Mouse (Mus musculus): ENCODE data around the gene Spata45.
"Not testable (repeated sequence)": the region's sequence is repeated elsewhere in the genome, so short reads cannot be mapped to it uniquely, and the experiment has no call there.

The Spata45 gene

GRCm38 (mm10) chr1:191036554-191037334 lies at the start of gene Spata45:
TSS of gene Spata45 (plus strand) at chr1:191036639.
- no peak for DNase-seq (ENCODE audit: low spot score in 2 of 2)

GRCm38 (mm10) chr1:190989437-190990082 lies 46.9 kb upstream of the Spata45 start:
- no peak for DNase-seq (ENCODE audit: low spot score in 2 of 2)

DNA sequence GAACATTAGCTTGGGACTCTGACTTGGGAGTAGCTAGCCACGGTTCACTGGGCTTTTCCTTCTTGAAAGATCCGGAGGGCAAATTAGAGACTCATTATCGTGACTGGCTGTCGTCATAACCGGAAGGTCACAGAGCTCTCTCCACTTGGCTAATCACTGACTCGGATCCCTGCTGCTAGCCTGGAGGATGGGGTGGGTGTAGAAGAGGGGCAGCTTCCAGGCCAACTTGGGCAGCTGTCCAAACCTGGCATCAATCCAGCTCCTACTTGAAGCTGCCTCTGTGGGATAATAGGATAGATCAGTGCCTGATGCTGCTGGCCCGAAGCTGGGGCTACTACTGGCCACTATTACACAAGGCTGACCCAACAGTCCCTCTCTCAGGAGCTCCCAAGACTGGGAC lies 40.9 kb upstream of the Spata45 start:
- peak in 1 of 2 experiments; percentile 29 for DNase-seq (ENCODE audit: low spot score in 2 of 2)

GRCm38 (mm10) chr1:190996346-190996877 lies 40.0 kb upstream of the Spata45 start:
- DNase-seq (ENCODE audit: low spot score in 2 of 2): no peak

DNA sequence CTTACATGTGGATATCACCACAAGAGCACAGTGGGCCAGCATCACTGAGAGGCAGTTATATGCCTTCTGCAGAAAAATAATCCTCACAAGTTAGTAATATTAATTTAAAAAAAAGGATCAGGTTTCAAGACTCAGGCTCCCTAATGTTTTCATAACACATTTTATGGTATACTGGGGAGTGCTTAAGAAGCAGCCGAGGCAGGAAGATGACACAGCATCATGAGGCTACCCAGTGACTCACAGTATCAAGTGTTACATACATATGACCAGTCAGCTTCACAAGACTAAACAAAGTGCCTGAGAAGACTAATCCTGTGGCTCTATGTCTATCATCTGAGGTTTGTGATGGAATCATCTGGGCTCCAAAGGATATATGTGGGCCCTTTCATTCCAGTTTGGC lies 38.4 kb upstream of the Spata45 start:
- DNase-seq (ENCODE audit: low spot score in 2 of 2): no peak

DNA sequence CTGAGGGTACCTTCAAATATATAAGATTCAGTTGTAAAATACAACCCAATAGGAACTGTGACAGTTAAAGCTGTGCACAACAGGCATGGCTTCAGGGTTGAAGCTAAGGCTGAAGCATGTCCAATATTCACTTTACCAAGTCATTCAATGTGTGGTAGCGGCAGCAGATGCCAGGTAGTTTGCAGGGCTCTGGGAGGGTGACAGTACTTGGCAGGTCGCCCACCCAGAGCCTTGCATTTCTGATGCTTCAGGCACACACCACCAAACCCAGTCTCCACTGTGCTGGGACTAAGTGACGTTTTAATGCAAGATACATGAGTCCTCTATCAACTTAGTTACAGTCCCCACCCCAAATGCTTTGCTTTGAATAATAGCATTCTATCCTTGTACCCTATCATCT lies 35.8 kb upstream of the Spata45 start:
- DNase-seq (ENCODE audit: low spot score in 2 of 2): no peak

DNA sequence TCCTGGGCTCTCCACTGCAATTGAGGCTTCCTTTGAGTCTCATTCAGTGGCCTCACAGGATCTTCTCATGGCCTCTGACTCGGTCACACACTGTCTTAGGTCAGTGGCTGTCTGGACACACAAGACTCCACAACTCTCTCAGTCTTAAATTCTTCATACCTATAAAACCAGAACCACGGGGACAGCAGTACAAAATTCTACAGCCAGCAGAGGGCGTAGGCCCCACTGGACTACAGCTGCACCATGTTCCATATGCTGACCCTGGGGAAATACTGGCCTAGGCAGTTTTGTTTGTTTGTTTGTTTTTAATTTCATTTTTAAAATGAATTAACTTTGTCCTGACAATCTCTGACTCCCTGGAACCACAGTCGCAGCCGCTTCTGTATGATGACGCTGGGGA lies 34.2 kb upstream of the Spata45 start:
- no peak for DNase-seq (ENCODE audit: low spot score in 2 of 2)

DNA sequence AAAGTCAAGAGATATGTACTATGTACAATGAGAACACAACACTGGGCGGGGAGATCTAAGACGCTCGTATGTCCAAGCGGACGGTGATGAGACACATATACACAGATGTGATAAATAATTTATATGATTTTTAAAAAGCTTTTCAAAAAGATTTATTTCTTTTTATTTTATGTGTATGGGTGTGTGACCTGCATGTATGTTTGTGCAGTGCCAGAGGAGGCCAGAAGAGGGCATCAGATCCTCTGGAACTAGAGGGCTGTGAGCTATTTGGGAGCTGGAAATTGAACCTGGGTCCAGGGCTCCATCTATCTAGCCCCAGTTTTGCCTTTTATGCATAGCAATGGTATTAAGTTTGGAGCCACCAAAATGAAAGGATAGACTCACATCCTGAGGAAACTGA lies 27.7 kb upstream of the Spata45 start:
- DNase-seq (ENCODE audit: low spot score in 2 of 2): no peak

DNA sequence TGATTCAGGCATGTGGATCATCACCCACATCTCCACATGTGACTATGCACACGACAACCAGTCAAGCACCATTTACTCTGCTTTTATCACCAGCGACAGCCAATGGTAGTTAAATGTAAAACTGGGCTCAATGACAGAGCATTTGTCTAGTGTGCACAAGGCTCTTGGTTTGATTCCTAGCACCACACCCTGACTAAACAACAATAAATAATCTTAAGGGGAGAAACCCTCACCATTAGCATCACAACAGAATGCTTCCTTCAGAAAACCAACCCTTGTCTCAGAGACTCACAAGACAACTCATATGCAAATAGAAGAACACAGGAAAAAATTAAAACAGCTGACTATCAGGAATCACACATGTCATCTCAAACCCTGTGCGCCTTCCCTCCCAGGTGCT lies 22.2 kb upstream of the Spata45 start:
- DNase-seq (ENCODE audit: low spot score in 2 of 2): no peak

GRCm38 (mm10) chr1:191019803-191020202 lies 16.6 kb upstream of the Spata45 start:
- DNase-seq (ENCODE audit: low spot score in 2 of 2): no peak

DNA sequence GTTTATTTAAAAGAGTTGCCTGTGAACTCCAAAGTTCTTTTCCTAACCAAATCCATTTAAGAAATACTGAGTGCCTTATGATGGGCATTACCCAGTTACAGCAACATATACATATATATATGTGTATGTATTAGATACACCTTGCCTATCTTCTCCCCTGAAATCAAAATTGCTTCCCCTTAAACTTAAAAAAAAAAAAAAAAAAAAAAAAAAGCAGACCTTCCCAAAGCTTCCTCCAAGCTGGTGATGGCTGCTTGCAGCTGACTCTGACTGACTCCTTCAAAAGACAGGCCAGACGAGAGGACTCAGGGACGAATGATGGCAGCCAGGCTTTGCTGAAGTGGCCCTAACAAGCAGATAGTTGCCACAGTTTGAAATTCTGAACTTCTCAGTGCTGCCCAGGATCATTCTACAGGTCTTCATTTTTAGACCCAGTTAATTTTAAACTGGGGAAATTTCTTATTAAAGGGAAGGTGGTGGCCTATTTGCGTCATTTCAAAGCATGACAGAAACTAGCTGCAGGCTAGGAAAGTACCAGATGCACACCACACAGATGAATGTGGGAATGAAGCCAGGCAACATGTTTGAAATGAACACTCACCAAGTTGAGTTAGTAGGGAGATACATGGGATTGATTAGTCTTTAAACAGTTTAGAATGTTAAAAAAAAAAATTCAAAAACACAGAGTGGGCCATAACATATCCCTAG lies 16.1 kb upstream of the Spata45 start:
- DNase-seq (ENCODE audit: low spot score in 2 of 2): no peak

DNA sequence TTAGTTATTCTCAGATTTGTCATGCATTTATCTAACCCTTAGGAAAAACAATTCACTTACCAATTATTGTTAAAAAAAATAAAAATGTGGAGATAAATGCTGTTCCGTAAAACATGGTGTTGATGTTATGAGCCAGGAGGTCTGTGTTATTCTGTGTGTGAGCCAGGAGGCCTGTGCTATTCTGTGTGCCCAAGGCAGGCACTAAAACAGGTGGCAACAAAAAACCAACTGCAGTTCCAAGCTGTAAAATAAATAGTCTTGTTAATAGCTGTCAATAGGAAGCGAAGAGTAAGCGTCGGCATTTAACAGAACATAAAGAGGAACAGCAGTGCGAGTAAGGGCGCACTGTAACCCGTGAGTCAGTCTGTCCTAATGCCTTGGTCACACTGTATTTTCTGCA lies 15.4 kb upstream of the Spata45 start:
- DNase-seq (ENCODE audit: low spot score in 2 of 2): no peak

GRCm38 (mm10) chr1:191023140-191023539 lies 13.3 kb upstream of the Spata45 start:
- no peak for DNase-seq (ENCODE audit: low spot score in 2 of 2)

DNA sequence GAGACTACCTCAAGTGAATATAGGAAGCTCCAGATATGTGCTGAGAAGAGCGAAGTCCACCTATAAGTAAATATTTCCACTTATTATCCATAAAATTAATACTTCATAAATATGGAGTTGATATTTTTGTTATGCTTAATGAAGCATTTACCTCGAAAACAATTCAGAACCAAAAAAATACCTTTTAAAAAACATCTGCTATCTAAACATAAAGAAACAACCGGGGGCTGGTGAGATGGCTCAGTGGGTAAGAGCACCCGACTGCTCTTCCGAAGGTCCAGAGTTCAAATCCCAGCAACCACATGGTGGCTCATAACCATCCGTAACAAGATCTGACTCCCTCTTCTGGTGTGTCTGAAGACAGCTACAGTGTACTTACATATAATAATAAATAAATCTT lies 12.6 kb upstream of the Spata45 start:
- not testable (repeated sequence) for DNase-seq (ENCODE audit: low spot score in 2 of 2)

- peak in 1 of 2 experiments; percentile 37 for DNase-seq (ENCODE audit: low spot score in 2 of 2)
Measured at GRCm38 (mm10) chr1:191025016-191026012, 11.1 kb upstream of the Spata45 start.

DNA sequence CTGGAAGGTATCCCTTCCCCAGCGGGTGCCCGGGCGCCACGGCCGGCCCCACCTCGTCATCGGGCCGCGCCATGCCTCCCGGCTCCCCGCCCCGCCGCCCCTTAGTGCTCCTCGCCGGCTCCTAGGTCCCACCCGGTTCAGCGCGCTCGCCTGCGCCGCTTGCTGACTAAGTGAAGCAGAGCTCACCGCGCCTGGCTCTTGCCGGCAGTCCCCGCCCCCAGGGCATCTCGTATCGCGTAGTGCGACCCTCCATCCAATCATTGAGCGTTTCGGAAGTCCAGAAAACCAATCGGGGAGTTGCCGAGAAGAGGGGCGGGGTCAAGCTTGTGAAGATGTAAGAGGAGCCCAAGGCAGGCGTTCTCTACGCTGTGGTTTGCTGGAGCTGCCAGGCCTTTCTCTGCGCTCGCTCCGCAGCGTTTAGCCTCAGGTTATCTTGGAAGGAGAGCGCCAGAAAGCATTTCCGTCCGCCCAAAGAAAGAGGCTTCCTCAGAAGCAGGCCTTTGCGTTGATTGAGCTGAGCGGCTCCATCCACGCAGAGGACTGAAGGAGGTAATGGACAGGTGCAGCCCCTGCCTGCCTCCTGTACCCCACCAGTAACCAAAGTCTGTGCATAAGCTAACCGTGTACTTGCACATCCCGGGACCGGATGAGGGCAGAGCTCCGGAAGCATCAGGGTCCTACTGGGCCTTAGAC lies 10.3 kb upstream of the Spata45 start, which contains the start of gene Flvcr1:
Gene Flvcr1 (minus strand): TSS at position 138 of the 693 bp plus-strand sequence.
- DNase-seq (ENCODE audit: low spot score in 2 of 2): peak; percentile 97 to 99

DNA sequence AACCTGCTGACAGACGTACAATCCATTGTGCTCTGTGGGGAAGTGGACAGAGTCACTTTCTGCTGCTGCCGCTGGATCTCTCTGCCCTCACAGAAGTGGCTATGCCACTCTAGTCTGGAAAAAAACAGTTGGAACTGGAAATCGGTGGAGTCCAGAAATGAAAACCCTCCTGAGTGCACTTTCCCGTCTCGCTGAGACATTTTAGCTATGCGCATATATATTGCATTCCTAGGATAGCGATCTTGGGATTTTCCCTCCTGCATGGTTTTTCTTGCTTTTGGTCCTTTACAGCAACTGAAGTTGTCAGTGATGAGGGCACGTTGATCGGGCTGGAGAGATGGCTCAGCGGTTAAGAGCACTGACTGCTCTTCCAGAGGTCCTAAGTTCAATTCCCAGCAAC lies 6.3 kb upstream of the Spata45 start:
- no peak for DNase-seq (ENCODE audit: low spot score in 2 of 2)

GRCm38 (mm10) chr1:191030922-191031425 lies 5.5 kb upstream of the Spata45 start:
- DNase-seq (ENCODE audit: low spot score in 2 of 2): not testable (repeated sequence)

- peak in 1 of 2 experiments; percentile 14 for DNase-seq (ENCODE audit: low spot score in 2 of 2)
Measured at GRCm38 (mm10) chr1:191035649-191036048, 790 bp upstream of the Spata45 start.

- DNase-seq (ENCODE audit: low spot score in 2 of 2): no peak
Measured at GRCm38 (mm10) chr1:191037999-191038398, 1.6 kb downstream of the Spata45 start.
